Mouse (Mus musculus) lung, postnatal 0 days (tissue): ENCODE measurements at regions not wholly inside any gene's neighbourhood (a gene's known extent, or its start where the extent isn't known, plus 50 kb on each side); places are given as distances from the start of the nearest gene placed in this dataset.

ENCODE experiments used
- ATAC-seq: fragments of 200-750 bp; cut with Nextera tagmentation; 2 replicates; pipeline ENCODE4 v1.8.0; 2017; ENCODE audit warnings: moderate library complexity
- DNase-seq: peaks from one replicate; pipeline ENCODE4 v3.0.0-alpha.2; 2016; ENCODE audit warnings: low spot score
- H3K27ac ChIP-seq: fragments of 300-500 bp; sonication (generic); 2 replicates; pipeline ENCODE4 v1.5.1; 2014; ENCODE audit warnings: antibody characterized with exemption, mild to moderate bottlenecking, low read length, mixed read lengths
- H3K27me3 ChIP-seq: fragments of 300-500 bp; sonication (generic); replicated peaks from 2 replicates; pipeline ENCODE4 v1.6.1; 2014; ENCODE audit warnings: low read length, mixed read lengths; ENCODE audit not compliant: insufficient read depth
- H3K36me3 ChIP-seq: fragments of 300-500 bp; sonication (generic); 2 replicates; pipeline ENCODE4 v1.6.1; 2014; ENCODE audit warnings: low read length, mixed read lengths; ENCODE audit not compliant: insufficient read depth
- H3K4me1 ChIP-seq: fragments of 300-500 bp; sonication (generic); 2 replicates; pipeline ENCODE4 v1.6.1; 2014; ENCODE audit warnings: antibody characterized with exemption, low read depth, low read length, mixed read lengths; ENCODE audit not compliant: insufficient read depth
- H3K4me2 ChIP-seq: fragments of 300-500 bp; sonication (generic); replicated peaks from 2 replicates; pipeline ENCODE4 v1.6.1; 2014; ENCODE audit warnings: low read depth, mild to moderate bottlenecking, low read length, moderate library complexity, mixed read lengths
- H3K4me3 ChIP-seq: fragments of 300-500 bp; sonication (generic); 2 replicates; pipeline ENCODE4 v1.5.1; 2014; ENCODE audit warnings: low read depth, low read length
- H3K9ac ChIP-seq: fragments of 300-500 bp; sonication (generic); replicated peaks from 2 replicates; pipeline ENCODE4 v1.6.1; 2014; ENCODE audit warnings: low read depth, mild to moderate bottlenecking
- H3K9me3 ChIP-seq: fragments of 300-500 bp; sonication (generic); 2 replicates; pipeline ENCODE4 v1.6.1; 2016; ENCODE audit warnings: low read length, mixed read lengths
- CTCF ChIP-seq: IDR thresholded peaks from 2 replicates; pipeline ENCODE4 v1.5.1; 2016; ENCODE audit warnings: antibody characterized with exemption, mild to moderate bottlenecking
- EP300 ChIP-seq: IDR thresholded peaks from 2 replicates; pipeline ENCODE4 v1.6.1; 2016; ENCODE audit warnings: antibody characterized with exemption, mild to moderate bottlenecking, control low read depth
- WGBS: fragments of 180-500 bp; shearing (Covaris S2); extraction: QIAGEN DNeasy Blood & Tissue Kit; methylation state at CpG from one replicate; pipeline ENCODE4 v1.1.7; 2014; 5-methylcytosine and 5-hydroxymethylcytosine counted together

DNA sequence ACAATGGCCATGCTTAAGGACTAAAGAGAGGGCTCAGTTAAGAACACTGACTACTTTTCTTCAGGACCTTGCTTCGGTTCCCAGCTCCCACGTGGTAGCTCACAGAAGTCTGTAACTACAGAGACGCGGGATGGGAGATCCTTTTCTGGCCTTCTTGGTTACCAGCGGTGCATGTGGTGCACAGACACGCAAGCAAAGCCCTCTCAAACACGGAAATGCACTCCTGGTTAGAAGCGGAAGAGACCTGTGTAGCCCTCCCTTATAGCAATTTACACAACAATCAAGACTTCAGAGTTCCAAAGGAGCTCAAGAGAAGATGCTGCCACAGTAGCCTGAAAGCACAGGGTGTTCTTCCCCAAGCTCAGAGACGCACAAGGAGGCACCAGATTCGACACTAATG lies 225.6 kb downstream of the Unc5cl start:
- Histone ChIP-seq H3K4me3 (no peak overlapping the region), H3K9ac (no peak overlapping the region), H3K36me3 (no peaks in the 10 kb centered on the region), H3K4me1 (no peaks in the 10 kb centered on the region), H3K27ac (no peak overlapping the region), H3K4me2 (no peak overlapping the region), H3K9me3 (no peaks in the 10 kb centered on the region), H3K27me3 (no peaks in the 10 kb centered on the region)
- TF ChIP-seq EP300 = no peak
- TF ChIP-seq CTCF = no peak
- ATAC-seq (no peak), DNase-seq (no peak)
- WGBS = 84% methylated on average over 10 of the region's 10 CpGs

DNA sequence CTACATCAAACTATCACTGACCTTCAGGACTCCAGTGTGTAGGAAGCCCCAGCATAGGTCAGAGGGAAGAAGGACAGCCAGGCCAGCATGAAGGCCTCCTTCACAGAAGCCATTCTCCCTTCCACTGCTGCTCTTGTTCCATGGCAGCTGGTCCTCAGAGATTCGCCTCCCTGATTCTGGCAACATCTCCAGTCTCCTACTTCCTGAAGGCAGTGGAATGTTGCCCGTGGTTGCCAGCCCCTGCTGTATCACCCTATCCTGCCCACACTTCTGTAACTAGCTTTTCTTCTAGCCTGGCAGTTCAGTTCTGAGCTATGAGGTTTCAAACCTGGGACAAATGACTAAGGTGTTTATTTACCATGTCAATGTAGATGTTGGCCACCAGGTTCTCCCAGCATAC lies 234.2 kb downstream of the Unc5cl start:
- no peak overlapping the region for H3K4me3 ChIP-seq
- H3K9ac ChIP-seq = no peak overlapping the region
- H3K4me2 ChIP-seq = no peak overlapping the region
- ATAC-seq (no peak), DNase-seq (no peak)
- no peak for TF ChIP-seq EP300
- H3K9me3 ChIP-seq = no peaks in the 10 kb centered on the region
- no peaks in the 10 kb centered on the region for H3K36me3 ChIP-seq
- H3K27ac ChIP-seq = no peak overlapping the region
- H3K27me3 ChIP-seq = no peaks in the 10 kb centered on the region
- 66% methylated on average over 2 of the region's 2 CpGs for WGBS
- no peaks in the 10 kb centered on the region for H3K4me1 ChIP-seq

DNA sequence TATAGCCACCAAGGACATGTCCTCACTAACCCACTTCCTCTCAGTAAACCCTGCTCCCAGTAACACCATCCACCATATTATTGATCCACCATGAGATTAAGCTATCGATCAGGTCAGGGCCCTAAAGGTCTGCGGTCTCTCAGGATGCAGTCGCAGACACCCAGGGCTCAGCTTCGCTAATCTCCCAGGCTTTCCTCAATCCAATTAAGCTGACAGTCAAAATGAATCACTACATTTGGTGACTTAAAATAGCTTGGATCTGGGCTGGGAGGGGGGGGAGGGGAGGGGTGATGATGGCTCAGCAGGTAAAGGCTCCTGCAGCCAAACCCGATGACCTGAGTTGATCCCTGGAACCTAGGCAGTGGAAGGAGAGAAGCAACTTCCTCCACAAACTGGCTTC lies 233.7 kb upstream of the Lrfn2 start:
- TF ChIP-seq CTCF (no peak), EP300 (no peak)
- no peak overlapping the region for H3K27ac ChIP-seq
- H3K9ac ChIP-seq = no peak overlapping the region
- no peak for ATAC-seq
- no peak for DNase-seq
- H3K4me2 ChIP-seq = no peak overlapping the region
- H3K36me3 ChIP-seq = no peaks in the 10 kb centered on the region
- no peaks in the 10 kb centered on the region for H3K9me3 ChIP-seq
- H3K4me3 ChIP-seq = no peak overlapping the region
- no peaks in the 10 kb centered on the region for H3K27me3 ChIP-seq
- WGBS = 82% methylated on average over 5 of the region's 5 CpGs
- H3K4me1 ChIP-seq = no peaks in the 10 kb centered on the region

DNA sequence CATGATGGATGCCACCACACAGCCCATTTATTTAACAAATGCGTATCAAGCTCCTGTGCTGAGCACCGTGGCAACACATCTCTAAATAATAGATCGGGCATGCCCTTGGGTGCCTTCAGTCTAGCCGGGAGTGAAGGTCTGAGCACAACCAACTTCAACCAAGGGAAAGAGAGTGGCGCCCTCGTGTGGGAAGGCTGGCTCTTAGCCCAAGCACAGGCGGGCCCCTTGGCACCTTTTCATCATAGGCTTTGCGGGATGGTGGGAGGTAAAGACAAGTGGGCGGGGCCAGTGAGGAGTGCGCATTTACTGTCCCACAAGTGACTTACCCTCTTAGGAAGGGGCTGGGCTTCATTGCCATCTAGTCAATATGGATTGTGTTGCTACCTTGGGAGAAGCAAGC lies 231.6 kb upstream of the Lrfn2 start:
- Histone ChIP-seq H3K9ac (no peak overlapping the region), H3K4me1 (no peaks in the 10 kb centered on the region), H3K4me3 (no peak overlapping the region), H3K9me3 (no peaks in the 10 kb centered on the region), H3K27ac (no peak overlapping the region), H3K27me3 (no peaks in the 10 kb centered on the region), H3K4me2 (no peak overlapping the region), H3K36me3 (no peaks in the 10 kb centered on the region)
- WGBS = 22% methylated on average over 10 of the region's 10 CpGs
- no peak for DNase-seq
- ATAC-seq = no peak
- TF ChIP-seq EP300 = no peak
- peak; percentile 59 for TF ChIP-seq CTCF

DNA sequence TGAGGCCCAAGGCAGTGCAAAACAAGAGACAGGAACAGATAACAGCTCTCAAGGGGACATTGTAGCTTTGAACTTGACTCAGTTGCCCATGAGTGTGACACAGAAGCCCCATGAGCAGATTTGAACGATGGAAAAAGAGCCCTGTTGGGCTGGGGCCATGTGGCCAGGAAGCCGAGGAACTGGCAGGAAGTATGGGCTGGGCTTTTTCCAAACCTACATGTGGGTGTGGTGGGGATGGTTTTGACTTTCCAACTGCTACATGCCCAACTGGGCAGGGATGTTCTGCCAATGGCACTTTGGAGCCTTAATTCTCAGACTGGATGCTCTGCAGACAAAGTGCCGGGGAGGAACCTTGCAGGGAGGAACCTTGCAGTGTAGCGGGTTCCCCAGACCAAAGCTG lies 211.7 kb upstream of the Lrfn2 start:
- Histone ChIP-seq H3K9ac (no peak overlapping the region), H3K36me3 (no peaks in the 10 kb centered on the region), H3K4me1 (no peaks in the 10 kb centered on the region), H3K4me3 (no peak overlapping the region), H3K27ac (no peak overlapping the region), H3K9me3 (no peaks in the 10 kb centered on the region), H3K27me3 (no peaks in the 10 kb centered on the region), H3K4me2 (no peak overlapping the region)
- no peak for DNase-seq
- 59% methylated on average over 4 of the region's 4 CpGs for WGBS
- no peak for ATAC-seq
- TF ChIP-seq CTCF (no peak), EP300 (no peak)

DNA sequence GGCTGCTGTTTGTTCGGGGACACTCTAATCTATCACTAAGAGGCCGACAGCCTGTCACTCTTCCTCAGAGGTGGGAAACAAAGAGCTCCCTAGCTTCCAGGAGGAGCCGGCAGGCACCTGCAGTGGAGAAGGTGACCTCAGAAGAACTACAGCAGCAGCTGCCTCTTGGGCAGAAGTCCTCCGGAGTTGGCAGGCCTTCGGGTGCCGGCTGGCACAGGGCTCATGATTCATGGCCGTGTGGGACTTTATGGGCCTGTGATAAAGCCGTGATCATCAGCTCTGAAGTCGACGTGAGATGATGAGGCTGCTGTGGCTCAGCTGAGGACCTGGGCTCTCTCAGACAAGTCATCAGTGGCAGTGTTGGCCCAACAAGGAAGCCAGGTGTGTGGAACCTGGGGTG lies 208.9 kb upstream of the Lrfn2 start:
- ATAC-seq (no peak), DNase-seq (no peak)
- Histone ChIP-seq H3K4me3 (no peak overlapping the region), H3K9ac (no peak overlapping the region), H3K36me3 (no peaks in the 10 kb centered on the region), H3K9me3 (no peaks in the 10 kb centered on the region), H3K27me3 (no peaks in the 10 kb centered on the region), H3K27ac (no peak overlapping the region), H3K4me2 (no peak overlapping the region), H3K4me1 (no peaks in the 10 kb centered on the region)
- TF ChIP-seq CTCF (no peak), EP300 (no peak)
- WGBS = 54% methylated on average over 10 of the region's 10 CpGs

DNA sequence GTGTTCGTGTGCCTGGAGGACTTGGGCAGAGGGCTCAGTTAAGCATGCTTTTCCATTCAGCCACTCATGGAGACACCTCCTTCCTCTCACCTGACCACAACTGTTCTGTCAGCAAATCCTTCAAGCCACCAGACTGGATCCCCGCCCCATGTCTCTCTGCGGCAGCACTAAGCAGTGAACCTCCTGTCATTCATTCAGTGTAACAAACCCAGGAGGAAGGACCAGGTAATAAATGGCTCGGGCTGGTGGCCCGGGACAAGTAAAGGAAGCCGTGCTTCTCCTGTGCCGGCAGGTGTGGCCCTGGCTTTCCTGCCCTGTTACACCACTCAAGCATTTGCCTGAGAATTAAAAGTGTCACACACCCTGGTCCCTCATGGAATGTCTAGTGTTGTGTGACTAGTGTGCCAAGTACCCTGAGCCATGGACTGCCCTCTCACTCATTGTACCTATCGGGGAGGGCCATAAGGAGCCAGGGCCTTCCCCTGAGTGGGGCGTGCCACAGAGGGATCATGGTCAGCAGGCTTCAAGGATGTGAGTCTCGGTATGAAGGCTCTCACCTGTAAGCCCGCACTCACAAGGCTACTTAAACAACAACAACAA lies 207.6 kb upstream of the Lrfn2 start:
- no peak overlapping the region for H3K4me2 ChIP-seq
- ATAC-seq (peak; percentile 98), DNase-seq (peak; percentile 88)
- no peaks in the 10 kb centered on the region for H3K27me3 ChIP-seq
- H3K27ac ChIP-seq = peak overlapping the region; percentile 73; the same call in 1 of the 2 replicates
- H3K36me3 ChIP-seq = no peaks in the 10 kb centered on the region
- H3K4me3 ChIP-seq = no peak overlapping the region
- WGBS = 52% methylated on average over 11 of the region's 11 CpGs
- H3K9ac ChIP-seq = no peak overlapping the region
- H3K4me1 ChIP-seq = no peaks in the 10 kb centered on the region
- H3K9me3 ChIP-seq = no peaks in the 10 kb centered on the region
- peak; percentile 24; the same call in 1 of the 2 replicates for TF ChIP-seq CTCF
- peak; percentile 75 for TF ChIP-seq EP300
